Mouse (Mus musculus): ENCODE measurements around the gene Nlrp4f.

Nlrp4f gene

DNA sequence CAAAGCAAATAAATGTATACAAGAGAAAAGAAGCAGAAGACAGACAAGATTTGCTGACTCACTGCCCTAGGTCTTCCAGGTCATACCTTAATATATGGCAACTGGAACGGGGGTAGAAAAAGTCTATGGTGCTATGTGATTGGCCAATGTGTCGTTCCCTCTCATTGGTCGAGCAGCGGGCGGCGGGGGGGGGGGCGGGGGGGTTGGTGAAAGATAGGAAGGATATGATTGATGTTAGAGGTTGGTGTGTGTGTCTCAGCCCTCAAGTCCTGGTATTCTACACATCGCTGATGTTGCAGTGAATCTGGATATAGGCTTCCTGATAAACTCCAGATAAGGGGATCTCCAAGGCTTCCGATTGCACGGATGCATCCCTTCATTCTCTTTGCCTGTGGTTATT lies at the start of gene Nlrp4f:
Gene Nlrp4f (minus strand): TSS at position 101 of the 400 bp plus-strand sequence.
- no peak for DNase-seq (ENCODE audit: low spot score in 2 of 2)

DNA sequence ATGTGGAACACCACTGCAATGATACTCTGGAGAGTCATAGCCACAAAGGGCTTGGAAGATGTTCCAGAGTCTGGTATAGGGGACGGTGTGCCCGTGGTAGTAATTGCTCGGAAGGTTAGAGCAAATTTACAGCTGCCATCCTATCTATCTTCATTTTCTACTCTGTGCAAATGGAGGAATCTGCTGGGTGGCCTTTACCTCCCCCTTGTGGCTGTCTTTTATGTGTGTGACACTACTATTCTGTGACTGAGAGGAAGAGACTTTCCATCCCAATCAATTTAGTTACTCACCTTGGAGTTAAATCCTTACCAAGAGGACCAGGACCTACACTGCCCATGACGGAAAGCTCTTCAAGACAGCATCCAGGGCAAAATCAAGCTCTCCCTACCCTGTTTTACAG lies 37.5 kb upstream of the Nlrp4f start:
- DNase-seq (ENCODE audit: low spot score in 2 of 2), result peak in 1 of 2 experiments; percentile 22

DNA sequence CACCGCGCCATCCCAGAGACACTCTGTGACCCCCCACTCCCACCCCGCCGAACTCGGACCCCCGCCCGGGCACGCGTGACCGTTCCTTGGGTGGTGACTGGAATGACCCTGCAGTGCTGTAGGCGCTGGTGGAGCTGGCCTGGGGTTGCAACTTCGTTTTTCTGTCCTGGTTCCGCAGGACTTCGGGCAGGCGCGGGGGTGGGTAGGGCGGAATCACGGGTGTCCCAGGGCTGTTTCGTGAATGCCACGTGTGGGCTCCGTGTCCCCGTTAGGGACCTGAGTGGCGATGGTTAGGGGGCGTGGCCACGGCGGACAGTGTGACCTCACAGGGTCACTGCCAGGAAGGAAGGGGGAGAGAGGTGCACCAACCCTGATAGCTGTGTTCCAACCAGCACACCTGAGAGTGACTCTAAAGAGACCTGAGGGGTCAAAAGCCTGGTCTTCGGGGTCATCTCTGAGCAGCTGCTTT lies 36.6 kb upstream of the Nlrp4f start:
- no peak for DNase-seq (ENCODE audit: low spot score in 2 of 2)

DNA sequence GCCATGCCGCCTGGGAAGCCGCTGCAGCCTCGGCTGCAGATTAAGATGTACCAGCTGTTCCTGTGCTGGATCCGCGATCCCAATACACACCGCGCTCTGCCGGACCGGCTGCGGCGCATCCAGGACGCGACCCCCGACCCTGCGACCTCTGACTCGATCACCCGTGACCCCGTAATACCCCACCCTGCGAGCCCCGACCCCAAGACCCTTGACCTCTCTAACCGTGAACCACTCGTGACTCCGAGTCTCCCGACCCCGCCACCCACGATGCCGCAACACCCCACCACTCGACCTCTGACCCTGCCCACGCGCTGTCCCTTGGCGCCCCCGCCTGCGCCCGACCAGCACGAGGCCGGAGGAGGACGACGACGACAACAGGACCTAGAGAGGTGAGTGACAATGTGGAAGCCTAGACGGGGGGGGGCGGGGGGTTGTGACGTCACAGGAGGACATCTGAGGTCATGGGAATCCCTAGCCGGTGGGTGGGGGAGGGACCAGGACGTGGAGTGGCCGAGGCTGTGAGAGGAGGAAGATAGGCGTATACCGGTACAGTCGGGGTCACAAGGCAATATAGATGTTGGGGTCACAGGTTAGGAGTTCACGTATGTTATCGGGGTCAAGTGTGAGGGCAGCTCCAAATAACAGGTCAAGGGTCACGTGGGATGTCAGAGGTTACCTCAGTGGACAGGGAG lies 36.0 kb upstream of the Nlrp4f start:
- DNase-seq (ENCODE audit: low spot score in 2 of 2), result peak; percentile 29 to 39

DNA sequence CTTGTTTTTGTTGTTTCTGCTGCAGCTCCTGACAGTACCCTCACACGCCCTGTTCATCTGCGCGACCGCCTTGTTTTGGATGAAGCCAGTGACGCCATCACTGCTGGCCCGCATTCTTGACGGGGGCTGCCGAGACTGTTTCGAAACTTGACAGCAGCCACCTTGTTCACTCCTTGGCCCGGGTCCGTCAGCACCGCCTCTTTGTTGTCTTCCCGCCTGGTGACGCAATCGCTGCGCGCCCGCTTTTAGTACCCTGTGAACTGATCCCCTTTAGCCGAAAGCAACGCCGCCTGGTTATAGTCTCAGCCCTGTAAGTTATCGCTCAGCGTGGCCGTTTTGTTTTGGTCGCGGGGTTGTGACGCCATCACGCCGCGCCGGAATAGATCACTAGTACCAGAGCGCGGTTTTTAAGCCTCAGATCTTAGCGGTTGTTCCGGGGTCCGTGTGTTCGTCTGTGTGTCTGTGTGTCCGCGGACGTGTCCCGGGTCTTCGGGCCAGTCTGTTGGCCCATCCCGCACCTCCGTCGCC lies 35.4 kb upstream of the Nlrp4f start:
- DNase-seq (ENCODE audit: low spot score in 2 of 2), result peak; percentile 89 to 93

DNA sequence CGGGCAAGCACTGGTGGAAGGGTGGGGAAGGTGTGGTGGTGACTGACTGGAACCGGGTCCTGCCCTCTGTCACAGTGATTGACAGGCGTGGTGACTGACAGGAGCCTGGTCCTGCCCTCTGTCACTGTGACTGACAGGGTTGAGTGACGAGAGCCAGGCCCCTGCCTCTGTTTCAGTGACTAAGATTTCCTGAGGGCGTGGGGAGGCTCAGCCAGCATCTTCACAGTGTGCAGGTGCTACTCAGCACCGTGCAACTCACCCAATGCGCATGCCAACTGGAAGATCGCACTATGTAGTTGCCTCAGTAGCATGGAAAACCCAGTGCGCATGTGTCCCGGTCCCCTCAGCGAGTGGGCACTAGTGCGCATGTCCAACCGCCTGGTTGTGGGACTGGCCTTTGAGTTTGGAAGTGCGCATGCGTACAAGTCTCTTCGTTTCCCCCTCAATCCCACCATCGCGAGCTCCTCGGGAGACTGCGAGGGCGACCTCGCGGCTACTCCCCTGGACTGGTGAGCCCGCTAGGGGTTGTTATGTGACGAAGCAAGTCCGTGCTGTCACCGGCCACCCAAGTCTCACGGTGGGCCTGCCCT lies 34.8 kb upstream of the Nlrp4f start:
- peak; percentile 95 to 97 for DNase-seq (ENCODE audit: low spot score in 2 of 2)

DNA sequence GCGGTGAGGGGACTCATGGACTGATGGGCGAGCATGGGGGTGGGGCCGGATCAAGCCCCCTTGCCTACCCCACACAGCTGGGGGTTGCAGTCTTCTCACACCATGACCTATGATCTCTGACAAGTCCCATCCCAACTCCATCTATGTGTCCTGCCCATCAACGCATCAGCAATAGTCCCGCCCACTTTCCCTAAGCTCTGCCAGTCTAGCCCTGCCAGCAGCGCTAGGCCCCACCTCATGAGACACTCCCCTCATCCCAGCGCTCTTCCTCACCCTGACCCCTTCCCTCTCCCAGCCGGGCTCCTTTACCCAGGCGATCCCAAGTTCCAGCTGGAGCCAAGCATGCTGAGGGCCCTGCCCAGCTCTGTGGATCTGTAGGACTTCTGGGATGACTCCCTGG lies 31.4 kb upstream of the Nlrp4f start:
- DNase-seq (ENCODE audit: low spot score in 2 of 2), result no peak

DNA sequence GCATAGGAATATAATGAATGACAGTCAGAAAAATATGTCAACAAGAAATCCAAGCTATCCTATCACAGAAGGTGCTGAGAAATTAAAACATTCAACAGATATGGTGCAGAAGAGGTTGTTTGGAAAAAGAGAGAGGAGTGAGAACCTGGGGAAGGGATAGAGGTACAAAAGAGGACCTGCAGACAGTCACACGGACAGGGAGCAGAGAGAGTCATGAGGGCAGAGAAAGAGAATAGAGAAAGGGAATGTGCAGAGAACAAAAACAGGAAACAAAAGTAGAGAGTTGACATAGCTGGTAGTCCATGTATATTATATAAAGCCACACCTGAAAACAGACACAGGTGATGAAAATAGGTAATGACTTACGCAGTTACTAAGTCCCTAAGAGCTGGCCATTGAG lies 20.9 kb upstream of the Nlrp4f start:
- no peak for DNase-seq (ENCODE audit: low spot score in 2 of 2)

DNA sequence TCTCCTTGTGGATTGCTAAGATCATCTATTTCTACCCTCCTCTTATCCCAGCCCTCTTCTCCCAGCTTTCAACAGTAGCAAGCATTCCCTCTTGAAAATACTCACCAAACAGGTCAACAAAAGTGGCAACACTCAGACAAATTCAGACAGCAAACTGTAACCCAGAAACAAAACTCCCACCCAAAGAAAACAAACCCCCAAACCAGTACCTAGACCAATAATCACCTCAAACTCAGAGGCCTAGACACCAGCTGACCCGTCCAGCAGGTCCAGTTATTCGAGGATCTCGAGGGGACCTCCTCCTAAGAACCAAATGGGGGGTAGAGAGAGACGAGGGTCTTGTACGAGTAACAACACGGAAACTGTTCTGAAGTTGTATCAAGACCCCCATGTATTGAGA lies 20.2 kb upstream of the Nlrp4f start:
- no peak for DNase-seq (ENCODE audit: low spot score in 2 of 2)

DNA sequence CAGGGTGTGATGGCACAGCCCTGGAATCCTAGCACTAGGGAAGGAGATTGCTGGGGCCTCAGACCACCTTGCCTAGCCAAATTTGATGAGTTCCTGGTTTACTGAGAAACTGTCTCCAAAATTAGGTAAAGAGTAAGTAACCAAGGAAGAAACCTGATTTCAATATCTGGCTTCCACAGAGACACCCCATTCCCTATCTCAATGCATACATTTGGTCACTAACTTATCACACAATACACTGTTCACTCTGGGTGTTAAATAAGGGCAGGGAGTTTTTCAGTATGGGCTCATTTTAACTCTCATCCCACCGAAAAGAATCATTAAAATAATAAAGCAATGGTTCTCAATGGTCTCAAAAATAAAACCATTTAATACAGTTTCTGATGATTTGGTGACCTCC lies 5.1 kb downstream of the Nlrp4f start:
- DNase-seq (ENCODE audit: low spot score in 2 of 2), result no peak

DNA sequence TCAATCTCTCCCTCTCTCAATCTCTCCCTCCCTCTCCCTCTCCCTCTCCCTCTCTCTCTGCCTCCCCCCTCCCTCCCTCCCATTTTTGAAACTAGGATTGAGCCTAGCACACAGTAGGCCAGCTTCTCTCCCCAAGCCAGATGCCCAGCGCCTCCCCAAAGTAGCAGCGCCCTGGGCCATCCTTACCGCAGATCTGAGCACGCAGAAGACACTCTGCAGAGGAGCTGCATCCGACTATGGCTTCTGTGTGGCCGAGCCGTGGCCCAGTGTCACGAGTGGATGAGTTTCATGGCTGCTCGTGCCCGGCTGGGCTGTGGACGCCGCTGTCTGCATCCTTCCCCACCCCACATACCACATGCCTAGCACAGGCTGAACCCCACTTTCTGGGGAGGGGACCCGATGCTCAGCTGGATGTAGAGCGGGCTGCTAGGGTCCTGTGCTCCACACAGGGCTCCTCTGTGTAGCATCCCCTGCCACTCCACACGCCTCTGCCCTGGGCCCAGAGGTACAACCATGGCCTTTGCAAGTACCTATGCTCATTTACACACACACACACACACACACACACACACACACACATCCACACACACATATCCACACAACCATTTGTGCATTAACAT lies 29.2 kb downstream of the Nlrp4f start:
- no peak for DNase-seq (ENCODE audit: low spot score in 2 of 2)

DNA sequence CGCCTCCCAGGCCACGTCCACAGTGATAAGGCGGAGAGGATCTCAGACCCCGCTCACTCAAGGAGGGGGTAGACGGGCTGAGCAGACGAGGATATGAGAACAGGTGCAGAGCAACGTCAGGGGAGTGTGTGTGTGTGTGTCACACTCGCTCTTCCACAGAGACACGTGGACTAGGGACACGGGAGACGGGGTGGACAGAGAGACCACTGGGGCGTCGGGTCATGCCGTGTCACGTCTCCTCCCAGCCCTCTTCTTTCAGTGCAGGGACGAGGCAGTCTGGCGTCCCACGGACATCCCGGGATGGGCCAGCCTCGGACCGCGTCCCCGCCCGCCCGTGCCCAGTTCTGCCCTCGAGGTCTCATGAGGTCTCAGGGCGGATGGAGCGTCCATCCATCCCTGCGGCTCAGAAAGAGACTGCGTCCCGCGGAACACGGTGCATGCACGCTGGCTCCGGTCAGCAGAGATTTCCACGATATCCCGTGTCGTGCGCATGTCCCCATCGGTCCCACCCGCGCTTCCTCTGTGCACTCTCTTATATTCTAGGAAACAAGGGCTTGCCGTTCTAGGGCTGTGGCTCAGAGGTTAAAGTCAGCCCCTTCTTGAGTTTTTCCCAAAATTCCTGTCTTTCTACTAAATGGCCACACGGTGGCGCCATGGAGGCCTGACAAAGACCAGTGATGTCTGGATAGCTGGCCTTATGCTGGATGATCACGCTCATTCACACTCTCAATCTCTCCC lies 29.9 kb downstream of the Nlrp4f start:
- DNase-seq (ENCODE audit: low spot score in 2 of 2), result peak; percentile 5 to 16

DNA sequence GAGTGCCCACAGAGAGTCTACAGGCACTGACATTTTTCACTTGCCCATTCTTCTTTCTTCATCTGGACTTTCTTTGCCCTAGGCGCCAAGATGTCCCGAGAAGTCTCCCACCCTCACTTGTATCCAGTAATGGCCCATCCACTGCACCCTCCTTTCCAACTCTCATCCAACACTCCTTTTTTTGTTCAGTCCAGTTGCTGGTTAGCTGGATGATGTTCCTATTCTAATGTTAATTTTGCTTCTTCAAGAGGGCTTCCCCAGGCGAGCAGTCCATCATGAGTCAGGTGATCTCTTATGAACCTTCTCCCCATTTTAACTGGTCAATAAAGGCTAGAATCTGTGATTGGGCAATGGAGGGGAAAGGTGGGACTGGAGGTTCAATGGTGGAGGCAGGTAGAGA lies 31.7 kb downstream of the Nlrp4f start:
- DNase-seq (ENCODE audit: low spot score in 2 of 2), result no peak

DNA sequence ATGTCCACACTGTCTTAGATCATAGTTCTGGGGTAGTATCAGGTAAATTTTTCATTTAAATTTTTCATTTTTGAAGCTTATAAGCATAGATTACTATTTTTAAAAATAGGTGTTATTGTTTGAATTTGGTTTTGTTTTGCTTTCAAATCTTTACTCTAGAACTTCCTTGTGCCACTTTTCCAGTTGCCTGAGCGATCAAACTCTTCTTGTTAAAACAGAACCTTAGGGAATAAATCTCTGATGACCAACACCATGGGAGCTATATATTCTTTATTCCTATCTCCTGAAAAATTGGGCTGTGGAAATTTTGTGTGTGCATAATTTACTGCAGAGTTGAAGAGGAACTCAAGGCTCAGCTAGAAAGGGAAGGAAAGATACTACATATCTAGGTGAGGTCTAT lies 55.8 kb downstream of the Nlrp4f start, which contains the start of gene Olfr466:
Gene Olfr466 (plus strand): TSS at position 301 of the 400 bp plus-strand sequence.
- DNase-seq (ENCODE audit: low spot score in 2 of 2), result no peak

DNA sequence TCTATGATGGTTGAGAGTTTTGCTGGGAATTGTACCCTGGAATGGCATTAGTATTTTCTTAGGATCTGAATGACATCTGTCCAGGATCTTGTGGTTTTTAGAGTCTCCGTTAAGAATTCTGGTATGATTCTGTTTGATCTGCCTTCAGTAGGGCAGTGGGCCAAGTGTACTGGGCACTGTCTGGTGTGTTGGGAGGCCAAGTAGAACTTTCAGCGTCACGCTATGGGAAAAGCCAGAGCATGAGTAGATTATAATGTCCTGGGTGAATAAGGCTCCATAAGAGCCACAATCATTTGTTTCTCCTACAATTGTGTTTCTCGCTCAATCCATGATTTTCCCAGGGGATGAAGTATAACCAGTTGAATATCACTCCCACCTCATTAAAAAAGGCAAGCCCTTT lies 68.0 kb downstream of the Nlrp4f start, which contains the start of gene Olfr465-ps1:
Gene Olfr465-ps1 (plus strand): TSS at position 301 of the 400 bp plus-strand sequence.
- DNase-seq (ENCODE audit: low spot score in 2 of 2), result no peak
